Mouse (Mus musculus) neural tube, embryonic 14.5 days (tissue): ENCODE data around the gene Nkx2-1. TPM values are rescaled to one million over a fixed set of nuclear protein-coding genes. Genes with fewer than 3 reads are reported as not detected.

ENCODE experiments used
- ATAC-seq: fragments of 200-750 bp; cut with Nextera tagmentation; 2 replicates; pipeline ENCODE4 v1.8.0; 2017; ENCODE audit warnings: low read depth, mild to moderate bottlenecking, moderate TSS enrichment, moderate library complexity
- H3K27ac ChIP-seq: fragments of 300-500 bp; sonication (generic); 2 replicates; pipeline ENCODE4 v1.5.1; 2014; ENCODE audit warnings: low read depth, mild to moderate bottlenecking, control low read depth, low read length, moderate library complexity, mixed read lengths
- H3K27me3 ChIP-seq: fragments of 300-500 bp; sonication (generic); 2 replicates; pipeline ENCODE4 v1.6.1; 2014; ENCODE audit warnings: low read length; ENCODE audit not compliant: control insufficient read depth, insufficient read depth
- H3K36me3 ChIP-seq: fragments of 300-500 bp; sonication (generic); 2 replicates; pipeline ENCODE4 v1.6.1; 2014; ENCODE audit warnings: low read length, mixed read lengths; ENCODE audit not compliant: control insufficient read depth, insufficient read depth
- H3K4me1 ChIP-seq: fragments of 300-500 bp; sonication (generic); 2 replicates; pipeline ENCODE4 v1.6.1; 2014; ENCODE audit warnings: low read length; ENCODE audit not compliant: control insufficient read depth, insufficient read depth
- H3K4me2 ChIP-seq: fragments of 300-500 bp; sonication (generic); 2 replicates; pipeline ENCODE4 v1.6.1; 2014; ENCODE audit warnings: mild to moderate bottlenecking, low read depth, low read length, control low read depth
- H3K4me3 ChIP-seq: fragments of 300-500 bp; sonication (generic); 2 replicates; pipeline ENCODE4 v1.5.1; 2014; ENCODE audit warnings: low read depth, low read length, control low read depth, mixed read lengths
- H3K9ac ChIP-seq: fragments of 300-500 bp; sonication (generic); replicated peaks from 2 replicates; pipeline ENCODE4 v1.6.1; 2014; ENCODE audit warnings: low read depth, mild to moderate bottlenecking, control low read depth, low read length, mixed read lengths
- H3K9me3 ChIP-seq: fragments of 300-500 bp; sonication (generic); 2 replicates; pipeline ENCODE4 v1.6.1; 2016; ENCODE audit warnings: low read length; ENCODE audit not compliant: control insufficient read depth
- WGBS: fragments of 180-500 bp; shearing (Covaris S2); extraction: QIAGEN DNeasy Blood & Tissue Kit; methylation state at CpG from one replicate; pipeline ENCODE4 v1.1.7; 2014; 5-methylcytosine and 5-hydroxymethylcytosine counted together
- polyA plus RNA-seq: library from polyadenylated mRNA; unstranded; fragments of >200 nt; fragmentation: Nextera tagmentation; extraction: Ambion mirVana; gene quantifications from 2 replicates; pipeline ENCODE4 v1.2.1, GENCODE M21; 2014

Gene Nkx2-1
- polyA plus RNA-seq, 1 experiment from 2014 or later = not detected

- Histone ChIP-seq H3K36me3 (no peaks in the 10 kb centered on the region), H3K27me3 (peaks cover 76% of the 10 kb centered on the region), H3K9me3 (no peaks in the 10 kb centered on the region), H3K9ac (no peak overlapping the region), H3K4me2 (no peak overlapping the region), H3K4me3 (no peak overlapping the region), H3K27ac (no peak overlapping the region), H3K4me1 (no peaks in the 10 kb centered on the region)
- ATAC-seq = peak; percentile 19; the same call in 1 of the 2 replicates
- under 1% methylated on average over 24 of the region's 24 CpGs for WGBS
Observed at GRCm38 (mm10) chr12:56534311-56534650, 2.4 kb downstream of the Nkx2-1 start.

- Histone ChIP-seq H3K4me2 (no peak overlapping the region), H3K36me3 (no peaks in the 10 kb centered on the region), H3K4me3 (no peak overlapping the region), H3K9me3 (no peaks in the 10 kb centered on the region), H3K27ac (no peak overlapping the region), H3K27me3 (peaks cover 76% of the 10 kb centered on the region), H3K9ac (no peak overlapping the region), H3K4me1 (no peaks in the 10 kb centered on the region)
- under 1% methylated on average over 54 of the region's 54 CpGs for WGBS
- ATAC-seq = no peak
Observed at GRCm38 (mm10) chr12:56533501-56534310, 3.0 kb downstream of the Nkx2-1 start.

GRCm38 (mm10) chr12:56532986-56533495, 3.7 kb downstream of the Nkx2-1 start:
- H3K27ac ChIP-seq = no peak overlapping the region
- H3K36me3 ChIP-seq = no peaks in the 10 kb centered on the region
- peaks cover 75% of the 10 kb centered on the region for H3K27me3 ChIP-seq
- H3K4me1 ChIP-seq = no peaks in the 10 kb centered on the region
- H3K9ac ChIP-seq = no peak overlapping the region
- peak; percentile 35; the same call in 1 of the 2 replicates for ATAC-seq
- WGBS = under 1% methylated on average over 46 of the region's 50 CpGs
- no peak overlapping the region for H3K4me3 ChIP-seq
- no peak overlapping the region for H3K4me2 ChIP-seq
- no peaks in the 10 kb centered on the region for H3K9me3 ChIP-seq

- no peaks in the 10 kb centered on the region for H3K4me1 ChIP-seq
- H3K36me3 ChIP-seq = no peaks in the 10 kb centered on the region
- WGBS = 2% methylated on average over 4 of the region's 4 CpGs
- no peak for ATAC-seq
- no peak overlapping the region for H3K27ac ChIP-seq
- no peak overlapping the region for H3K4me2 ChIP-seq
- no peak overlapping the region for H3K4me3 ChIP-seq
- H3K9ac ChIP-seq = no peak overlapping the region
- peaks cover 78% of the 10 kb centered on the region for H3K27me3 ChIP-seq
- H3K9me3 ChIP-seq = no peaks in the 10 kb centered on the region
Observed at GRCm38 (mm10) chr12:56532142-56532541, 4.6 kb downstream of the Nkx2-1 start.

- H3K4me1 ChIP-seq = no peaks in the 10 kb centered on the region
- no peak overlapping the region for H3K4me3 ChIP-seq
- H3K27ac ChIP-seq = no peak overlapping the region
- no peak overlapping the region for H3K9ac ChIP-seq
- no peaks in the 10 kb centered on the region for H3K36me3 ChIP-seq
- no peak for ATAC-seq
- no peak overlapping the region for H3K4me2 ChIP-seq
- 3% methylated on average over 3 of the region's 3 CpGs for WGBS
- peaks cover 81% of the 10 kb centered on the region for H3K27me3 ChIP-seq
- H3K9me3 ChIP-seq = no peaks in the 10 kb centered on the region
Observed at GRCm38 (mm10) chr12:56531051-56531620, 5.6 kb downstream of the Nkx2-1 start.

- Histone ChIP-seq H3K9ac (no peak overlapping the region), H3K27ac (no peak overlapping the region), H3K4me2 (no peak overlapping the region), H3K36me3 (no peaks in the 10 kb centered on the region), H3K4me3 (no peak overlapping the region), H3K9me3 (no peaks in the 10 kb centered on the region), H3K4me1 (no peaks in the 10 kb centered on the region), H3K27me3 (peaks cover 83% of the 10 kb centered on the region)
- 0% methylated on average over 3 of the region's 3 CpGs for WGBS
- ATAC-seq = no peak
Observed at GRCm38 (mm10) chr12:56529931-56530330, 6.8 kb downstream of the Nkx2-1 start.

- Histone ChIP-seq H3K4me3 (no peak overlapping the region), H3K36me3 (no peaks in the 10 kb centered on the region), H3K4me2 (no peak overlapping the region), H3K9ac (no peak overlapping the region), H3K27me3 (peaks cover 86% of the 10 kb centered on the region), H3K4me1 (no peaks in the 10 kb centered on the region), H3K27ac (no peak overlapping the region), H3K9me3 (no peaks in the 10 kb centered on the region)
- ATAC-seq = no peak
- 1% methylated on average over 36 of the region's 36 CpGs for WGBS
Observed at GRCm38 (mm10) chr12:56528881-56529681, 7.6 kb downstream of the Nkx2-1 start.

GRCm38 (mm10) chr12:56528034-56528570, 8.6 kb downstream of the Nkx2-1 start:
- under 1% methylated on average over 8 of the region's 8 CpGs for WGBS
- no peaks in the 10 kb centered on the region for H3K9me3 ChIP-seq

More at GRCm38 (mm10) chr12:56528034-56528570, 8.6 kb downstream of the Nkx2-1 start:
- no peaks in the 10 kb centered on the region for H3K4me1 ChIP-seq
- no peak overlapping the region for H3K4me3 ChIP-seq
- no peak overlapping the region for H3K27ac ChIP-seq
- no peak for ATAC-seq
- H3K9ac ChIP-seq = no peak overlapping the region
- peaks cover 86% of the 10 kb centered on the region for H3K27me3 ChIP-seq
- no peak overlapping the region for H3K4me2 ChIP-seq
- no peaks in the 10 kb centered on the region for H3K36me3 ChIP-seq
